Mouse (Mus musculus): ENCODE results near the gene Dusp10. TPM values are rescaled to one million over a fixed set of nuclear protein-coding genes. Genes with fewer than 3 reads are reported as not detected.

Gene Dusp10
- total RNA-seq (2021) = 10 to 100 TPM; 18.4 to 25.0 TPM
- long read RNA-seq, experiment 1, partial matches to known transcripts = 2 of 23 reads
- long read RNA-seq, experiment 1, other reads (novel, unspliced or antisense) = 17 of 23 reads
- long read RNA-seq, experiment 2, transcript Dusp10-201 (4 exons, 2,792 nt) = major isoform, 17 of 28 reads
- long read RNA-seq, experiment 2, partial matches to known transcripts = 2 of 28 reads
- long read RNA-seq, experiment 2, other reads (novel, unspliced or antisense) = 9 of 28 reads

DNA sequence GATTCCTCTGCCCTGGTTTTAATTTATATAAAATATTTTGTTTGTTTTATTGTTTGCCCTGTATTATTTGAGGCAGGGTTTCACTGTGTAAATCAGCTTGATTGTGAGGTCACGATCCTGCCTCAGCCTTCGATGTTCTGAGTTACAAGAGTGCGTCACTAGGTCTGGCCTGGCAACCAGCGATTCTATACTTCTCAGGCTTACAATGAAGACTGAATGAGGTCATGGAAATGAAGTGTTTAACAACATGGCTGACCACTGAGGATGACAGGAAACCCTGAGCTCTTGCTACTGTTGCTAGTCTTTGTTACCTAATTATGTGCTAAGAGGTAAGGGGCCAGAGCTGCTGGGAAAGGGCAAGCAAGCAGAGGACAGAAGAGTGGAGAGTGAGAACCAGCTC lies at the start of gene Dusp10:
Gene Dusp10, plus strand, starts transcription at position 197 of the 400 bp plus-strand sequence.
- no peak within 1 kb of the TSS for H3K4me3 ChIP-seq
- intact Hi-C loops (cut with DNase I) = no loop called here
- TF ChIP-seq CTCF (IDR thresholded peaks at IDR 0.05) = no peak
- DNase-seq = no peak
- H3K27ac ChIP-seq = no peak within 1 kb of the TSS

DNA sequence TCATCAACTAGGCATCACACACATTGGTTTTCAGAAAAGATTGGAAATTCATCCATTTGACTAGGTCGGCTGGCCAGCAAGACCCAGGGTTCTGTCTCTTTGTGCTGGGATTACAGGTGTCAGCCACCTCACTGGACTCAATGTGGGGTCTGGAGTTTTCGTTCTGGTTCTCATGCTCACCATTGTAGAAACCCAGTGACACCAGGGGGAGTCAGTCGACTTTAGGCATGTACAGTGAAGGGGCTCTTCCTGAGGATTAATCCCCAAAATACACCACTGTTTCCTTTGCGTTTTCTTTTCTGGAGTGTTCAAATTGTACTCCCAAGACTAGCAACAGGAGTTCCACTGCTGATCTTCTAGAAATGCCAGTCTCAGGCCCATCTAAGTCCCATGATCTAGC lies 47.8 kb upstream of the Dusp10 start:
- DNase-seq = no peak
- no peak overlapping the region for H3K27ac ChIP-seq
- no peak overlapping the region for H3K4me3 ChIP-seq
- intact Hi-C loops (cut with DNase I) = no loop called here
- no peak for TF ChIP-seq CTCF (IDR thresholded peaks at IDR 0.05)

DNA sequence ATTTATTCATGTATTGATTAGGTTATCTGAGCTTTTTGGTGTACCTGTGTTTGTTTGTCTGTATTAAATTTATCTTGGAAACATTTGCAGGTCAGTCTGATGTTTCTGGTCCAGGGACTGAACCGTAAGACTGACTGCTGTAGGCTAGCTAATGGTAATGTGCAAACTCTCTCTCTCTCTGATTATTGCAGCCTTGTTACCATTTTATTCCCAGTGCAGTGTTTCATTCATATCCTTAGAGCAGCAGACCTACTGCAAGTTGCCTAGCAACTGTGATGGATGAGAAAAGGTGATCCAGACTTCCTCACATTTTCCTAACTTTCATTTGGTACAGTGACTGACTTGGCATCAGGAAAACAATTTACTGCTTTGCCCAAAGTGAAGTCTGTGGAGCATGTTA lies 43.8 kb upstream of the Dusp10 start:
- intact Hi-C loops (cut with DNase I) = no loop called here
- no peak for TF ChIP-seq CTCF (IDR thresholded peaks at IDR 0.05)
- DNase-seq = no peak
- H3K4me3 ChIP-seq = no peak overlapping the region
- H3K27ac ChIP-seq = no peak overlapping the region

DNA sequence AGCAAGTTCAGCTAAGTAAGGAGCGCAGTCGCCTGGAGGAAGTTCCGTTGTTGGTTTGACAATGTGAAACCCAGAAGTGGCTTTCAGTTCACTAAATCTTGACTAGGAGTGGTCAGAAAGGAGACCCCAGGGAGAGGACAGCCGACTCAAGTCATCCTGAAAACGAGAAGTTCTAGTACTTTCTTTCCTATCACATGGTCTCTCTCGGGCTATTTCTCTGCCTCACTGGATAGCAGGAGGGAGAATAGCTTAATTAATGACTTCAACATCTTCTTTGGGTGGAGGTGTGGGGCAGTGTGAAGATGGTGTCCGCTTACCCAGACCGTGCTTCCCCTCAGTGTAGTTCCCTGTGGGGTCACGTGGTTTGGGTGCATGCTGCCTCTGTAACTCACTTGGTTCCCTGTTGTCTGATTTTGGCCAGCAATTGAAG lies 33.3 kb upstream of the Dusp10 start:
- TF ChIP-seq CTCF (IDR thresholded peaks at IDR 0.05) = no peak
- peak; percentile 22 for DNase-seq
- intact Hi-C loops (cut with DNase I) = no loop called here
- Histone ChIP-seq H3K4me3 (no peak overlapping the region), H3K27ac (no peak overlapping the region)

DNA sequence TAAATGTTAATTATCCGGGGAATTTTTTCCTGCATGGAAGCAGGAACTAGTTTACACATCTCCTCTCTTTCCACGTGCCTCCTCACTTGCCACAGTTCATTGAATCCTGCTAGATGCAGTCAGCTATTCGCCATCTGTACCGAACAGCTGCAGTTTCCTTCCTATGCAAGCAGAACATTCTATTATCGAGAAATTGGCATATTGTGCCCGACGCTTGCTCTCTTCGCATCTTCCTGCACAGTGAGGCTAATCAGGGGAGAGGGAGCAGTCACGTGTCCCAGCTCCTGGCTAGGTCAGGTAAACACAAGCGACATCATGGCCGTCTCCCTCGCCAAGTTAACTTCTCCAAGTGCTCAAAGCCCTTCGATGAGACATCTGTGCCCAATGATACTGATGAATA lies 31.0 kb upstream of the Dusp10 start:
- peak overlapping the region; percentile 44 for H3K4me3 ChIP-seq
- no peak for TF ChIP-seq CTCF (IDR thresholded peaks at IDR 0.05)
- intact Hi-C loops (cut with DNase I) = no loop called here
- no peak for DNase-seq
- no peak overlapping the region for H3K27ac ChIP-seq

DNA sequence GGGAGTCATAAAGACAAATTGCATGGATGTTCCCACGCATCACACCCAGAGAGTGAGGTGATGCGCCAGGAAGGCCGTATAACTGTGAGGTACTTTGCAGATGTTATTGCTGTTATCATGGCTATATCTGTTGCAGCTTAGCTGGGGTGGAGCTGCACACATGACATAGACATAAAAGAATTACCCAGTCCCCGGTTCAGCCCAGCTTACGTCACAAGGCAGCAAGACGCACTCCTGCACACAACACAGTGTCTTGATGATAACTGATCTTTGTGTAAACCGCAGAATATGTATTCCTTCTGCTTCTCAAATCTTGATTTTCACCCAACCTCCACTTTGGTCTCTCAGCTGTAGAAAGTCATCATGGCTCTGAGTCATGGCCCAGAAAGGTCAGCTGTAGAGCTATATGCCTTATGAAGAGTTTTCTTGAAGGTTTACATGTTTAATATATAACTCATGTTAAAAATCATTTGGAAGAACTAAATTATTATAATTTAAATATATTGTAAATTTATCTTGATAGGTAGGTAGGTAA lies 25.3 kb upstream of the Dusp10 start:
- no peak overlapping the region for H3K27ac ChIP-seq
- no peak for DNase-seq
- TF ChIP-seq CTCF (IDR thresholded peaks at IDR 0.05) = no peak
- intact Hi-C loops (cut with DNase I) = no loop called here
- H3K4me3 ChIP-seq = no peak overlapping the region

DNA sequence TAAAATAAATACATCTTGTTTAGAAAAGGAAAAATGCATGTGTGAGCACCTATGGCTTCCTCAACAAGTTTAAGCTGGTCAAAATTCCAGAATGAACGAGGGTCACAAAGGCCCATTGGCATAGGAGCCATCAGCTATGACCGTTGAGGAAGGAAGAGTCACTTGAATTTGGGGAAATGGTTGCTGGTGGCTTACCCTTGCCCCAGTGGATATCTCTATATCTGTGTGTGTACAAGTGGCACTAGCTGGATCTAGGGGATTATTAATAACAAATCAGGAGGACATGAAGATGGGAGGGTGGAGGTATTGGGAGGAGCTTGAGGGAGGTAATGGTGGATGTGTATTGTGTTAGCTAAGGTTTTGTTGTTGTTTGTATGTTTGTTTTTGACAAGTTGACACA lies 21.2 kb upstream of the Dusp10 start:
- TF ChIP-seq CTCF (IDR thresholded peaks at IDR 0.05) = no peak
- intact Hi-C loops (cut with DNase I) = no loop called here
- Histone ChIP-seq H3K4me3 (no peak overlapping the region), H3K27ac (no peak overlapping the region)
- no peak for DNase-seq

DNA sequence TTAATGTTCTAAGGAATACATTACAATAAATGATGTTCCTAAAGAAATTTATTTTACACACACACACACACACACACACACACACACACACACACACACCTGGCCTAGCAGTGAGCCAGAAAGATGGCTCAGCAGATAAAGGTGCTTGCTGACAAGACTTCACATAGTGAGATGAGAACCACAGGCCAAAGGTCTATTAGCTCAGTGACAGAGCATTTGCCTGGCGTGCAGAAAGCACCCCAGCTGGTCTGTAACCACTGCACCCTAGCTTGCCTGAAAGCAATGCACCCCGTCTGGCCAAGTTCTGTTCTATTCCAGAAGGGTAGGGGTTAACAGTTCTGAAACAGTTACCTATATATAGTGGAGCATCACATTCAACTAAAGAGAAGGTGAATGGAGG lies 15.9 kb upstream of the Dusp10 start:
- TF ChIP-seq CTCF (IDR thresholded peaks at IDR 0.05) = no peak
- Histone ChIP-seq H3K27ac (no peak overlapping the region), H3K4me3 (no peak overlapping the region)
- DNase-seq = no peak
- intact Hi-C loops (cut with DNase I) = no loop called here

DNA sequence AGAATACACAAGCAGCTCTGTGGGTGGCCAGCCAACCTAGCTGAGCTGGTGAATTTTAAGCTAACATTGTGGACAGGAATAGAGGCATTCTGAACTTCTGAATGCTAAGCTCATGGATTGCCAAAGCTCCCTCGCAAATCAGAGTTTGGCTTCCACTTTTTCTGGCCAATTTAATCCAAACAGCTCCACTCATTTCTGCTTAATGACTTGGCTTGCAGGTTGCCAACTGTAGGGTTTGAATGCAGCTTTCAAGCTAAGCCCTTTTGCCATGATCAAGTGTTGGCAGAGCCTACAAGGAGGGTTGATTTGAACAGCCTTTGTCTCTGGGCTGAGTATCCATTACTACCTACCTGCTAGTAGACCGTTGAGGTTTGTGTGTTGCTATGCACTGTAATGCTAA lies 10.6 kb upstream of the Dusp10 start:
- Histone ChIP-seq H3K27ac (no peak overlapping the region), H3K4me3 (no peak overlapping the region)
- no peak for TF ChIP-seq CTCF (IDR thresholded peaks at IDR 0.05)
- DNase-seq = no peak
- intact Hi-C loops (cut with DNase I) = no loop called here

DNA sequence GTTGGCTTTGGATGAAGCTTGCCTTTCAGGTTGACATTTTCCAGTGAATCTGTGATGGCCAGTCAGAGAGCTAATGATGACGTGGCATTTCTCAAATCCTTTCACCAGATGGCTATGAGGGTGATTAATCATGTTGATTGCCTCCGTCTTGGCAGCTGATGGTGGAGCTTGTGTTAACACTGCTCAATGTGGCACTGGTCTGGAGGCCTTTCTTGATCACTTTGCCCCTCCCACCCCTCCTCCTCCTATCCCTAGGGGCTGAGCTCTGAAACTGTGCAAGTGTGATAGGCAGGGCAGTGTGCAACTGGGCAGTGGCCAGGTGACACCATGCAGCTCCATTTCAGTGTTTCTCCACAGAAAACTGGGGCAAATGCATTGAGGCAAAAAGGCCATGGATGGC lies 8.8 kb upstream of the Dusp10 start:
- no peak for TF ChIP-seq CTCF (IDR thresholded peaks at IDR 0.05)
- DNase-seq = no peak
- Histone ChIP-seq H3K4me3 (no peak overlapping the region), H3K27ac (no peak overlapping the region)
- intact Hi-C loops (cut with DNase I) = no loop called here

DNA sequence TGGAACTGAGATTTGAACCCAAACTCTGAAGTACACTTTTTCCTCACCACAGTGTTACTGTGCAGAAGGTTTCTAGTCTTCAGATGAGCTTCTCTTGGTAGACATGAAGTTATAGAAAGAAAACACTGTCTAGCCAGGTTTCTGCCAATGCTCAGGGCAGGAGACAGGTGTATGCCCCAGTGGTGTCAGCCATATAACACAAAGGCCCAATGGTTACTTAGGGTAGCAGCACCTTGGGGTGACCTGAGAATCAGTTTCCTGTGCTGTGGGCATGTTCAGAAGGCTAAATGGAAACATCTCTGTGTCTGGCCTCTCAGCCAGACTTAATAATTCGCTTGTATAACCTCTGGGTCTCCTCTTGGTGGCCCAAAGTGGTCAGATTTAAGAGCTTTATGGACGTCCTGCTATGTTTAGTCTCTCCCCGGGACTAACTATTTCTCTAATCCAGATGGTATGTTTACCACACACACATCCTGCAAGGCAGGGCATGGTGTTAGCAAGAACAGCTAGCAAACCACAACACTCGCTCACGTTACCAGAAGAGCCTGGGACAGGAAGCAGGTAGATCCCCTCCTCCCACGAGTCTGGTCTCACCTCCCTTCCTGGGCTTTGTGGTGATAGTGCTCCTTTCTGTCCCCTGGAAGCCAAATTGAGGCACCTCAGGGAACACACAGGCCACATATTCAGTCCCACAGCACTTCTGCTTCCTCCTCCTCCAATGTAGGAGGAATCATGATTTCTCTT lies 7.6 kb upstream of the Dusp10 start:
- DNase-seq = no peak
- TF ChIP-seq CTCF (IDR thresholded peaks at IDR 0.05) = no peak
- H3K4me3 ChIP-seq = no peak overlapping the region
- H3K27ac ChIP-seq = no peak overlapping the region; the same call in 1 of the 2 replicates
- intact Hi-C loops (cut with DNase I) = no loop called here

DNA sequence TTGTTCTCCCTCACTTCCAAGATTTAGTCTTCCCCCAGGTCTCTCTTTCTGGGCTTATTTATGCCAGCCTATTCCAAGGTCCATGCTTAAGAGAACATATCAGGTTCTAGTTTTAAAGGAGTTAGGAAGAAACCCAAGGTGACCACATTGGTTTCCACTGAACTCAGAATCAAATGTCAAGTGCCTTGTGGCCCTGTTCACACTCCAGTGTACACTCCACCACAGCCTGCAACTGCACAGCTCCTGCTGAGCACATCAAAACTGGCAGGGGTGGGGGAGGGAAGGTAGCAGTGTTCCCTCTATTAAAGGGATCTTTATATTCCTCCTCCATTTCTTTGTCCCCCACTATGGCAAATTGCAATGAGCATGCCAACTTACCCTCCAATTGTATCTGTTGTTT lies 7.0 kb upstream of the Dusp10 start:
- no peak for TF ChIP-seq CTCF (IDR thresholded peaks at IDR 0.05)
- Histone ChIP-seq H3K27ac (no peak overlapping the region), H3K4me3 (no peak overlapping the region)
- no peak for DNase-seq
- intact Hi-C loops (cut with DNase I) = no loop called here

DNA sequence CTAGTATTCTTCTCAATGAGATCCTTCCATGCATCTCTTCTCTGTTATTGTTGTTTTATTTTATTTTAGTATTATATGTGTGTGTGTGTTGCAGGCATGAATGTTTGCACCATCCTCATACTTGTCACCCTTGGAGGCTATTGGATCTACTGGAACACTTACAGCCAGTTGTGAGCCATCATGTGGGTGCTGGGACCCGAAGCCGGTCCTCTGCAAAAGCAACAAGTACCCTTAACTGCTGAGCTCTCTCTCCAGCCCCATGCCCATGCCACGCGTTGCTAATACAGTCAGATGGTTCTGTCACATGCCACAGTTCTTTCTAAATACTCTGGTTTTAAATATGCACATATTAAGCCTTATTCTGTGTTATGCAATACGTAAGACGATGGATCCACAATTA lies 1.8 kb upstream of the Dusp10 start:
- H3K27ac ChIP-seq = no peak overlapping the region
- no peak for DNase-seq
- no peak for TF ChIP-seq CTCF (IDR thresholded peaks at IDR 0.05)
- intact Hi-C loops (cut with DNase I) = no loop called here
- no peak overlapping the region for H3K4me3 ChIP-seq

DNA sequence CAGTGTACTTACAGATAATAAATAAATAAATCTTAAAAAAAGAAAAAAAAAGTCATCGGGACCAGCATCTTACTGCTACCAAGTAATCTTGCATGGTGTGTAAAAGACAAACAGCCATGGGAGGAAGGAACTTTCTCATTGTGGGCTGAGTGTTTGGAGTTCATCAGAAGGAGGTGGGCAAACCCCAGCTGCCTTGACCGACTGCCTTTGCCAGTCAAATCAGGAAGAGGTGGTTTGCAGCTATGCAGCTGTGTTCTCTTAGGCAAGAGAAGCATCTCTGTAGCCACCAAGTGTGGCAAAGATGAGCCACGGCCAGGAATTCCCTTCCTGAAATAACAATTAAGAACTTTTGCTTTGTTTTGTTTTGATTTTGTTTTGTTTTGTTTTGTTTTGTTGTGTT lies 989 bp downstream of the Dusp10 start:
- intact Hi-C loops (cut with DNase I) = no loop called here
- Histone ChIP-seq H3K27ac (no peak overlapping the region), H3K4me3 (no peak overlapping the region)
- DNase-seq = no peak
- TF ChIP-seq CTCF (IDR thresholded peaks at IDR 0.05) = no peak
